Mouse (Mus musculus) MEL (cell line): ENCODE results near the gene Medag. TPM values are rescaled to one million over a fixed set of nuclear protein-coding genes. Genes with fewer than 3 reads are reported as not detected.

Experiments used
- DNase-seq: peaks from one replicate; pipeline ENCODE4 v3.0.0; 2011; ENCODE audit warnings: low read depth, low spot score
- H3K27ac ChIP-seq: 2 replicates; pipeline ENCODE4 v1.5.1; 2012; ENCODE audit warnings: low read depth, mild to moderate bottlenecking, control low read depth, low read length, moderate library complexity; ENCODE audit not compliant: control insufficient read depth
- H3K27me3 ChIP-seq, 2 experiments: fragments of 150-350 bp in 1 of 2; sonication (generic) in 1 of 2; 2 replicates each; pipeline ENCODE4 v1.6.1; 2012; ENCODE audit warnings: low read length in 2 of 2, mild to moderate bottlenecking in 2 of 2, improper control_type of control experiment in 1 of 2, moderate library complexity in 1 of 2; ENCODE audit not compliant: insufficient read depth in 2 of 2, control insufficient read depth in 1 of 2
- H3K36me3 ChIP-seq, 2 experiments: 2 replicates each; pipeline ENCODE4 v1.6.1; 2012 to 2014; ENCODE audit warnings: low read length in 2 of 2, improper control_type of control experiment in 1 of 2, inconsistent platforms in 1 of 2, mild to moderate bottlenecking in 1 of 2; ENCODE audit not compliant: insufficient read depth in 2 of 2, control insufficient read depth in 1 of 2
- H3K4me1 ChIP-seq, 2 experiments: fragments of 150-350 bp in 1 of 2; sonication (generic) in 1 of 2; 2 replicates each; pipeline ENCODE4 v1.6.1; 2012; ENCODE audit warnings: low read length in 2 of 2, improper control_type of control experiment in 1 of 2, mild to moderate bottlenecking in 1 of 2; ENCODE audit not compliant: insufficient read depth in 2 of 2, control insufficient read depth in 1 of 2
- H3K4me3 ChIP-seq, 2 experiments: fragments of 150-350 bp in 1 of 2; sonication (generic) in 1 of 2; 2 replicates each; pipeline ENCODE4 v1.5.1; 2012; ENCODE audit warnings: low read depth in 2 of 2, low read length in 2 of 2, mild to moderate bottlenecking in 2 of 2, moderate library complexity in 2 of 2, control low read depth in 1 of 2, improper control_type of control experiment in 1 of 2; ENCODE audit not compliant: control insufficient read depth in 1 of 2, insufficient read depth in 1 of 2
- H3K79me2 ChIP-seq: 2 replicates; pipeline ENCODE4 v1.6.1; 2012; ENCODE audit warnings: mild to moderate bottlenecking, low read length, moderate library complexity; ENCODE audit not compliant: control insufficient read depth, poor library complexity, insufficient read depth
- H3K9ac ChIP-seq: 2 replicates; pipeline ENCODE4 v1.6.1; 2012; ENCODE audit warnings: low read depth, mild to moderate bottlenecking, control low read depth, low read length, moderate library complexity; ENCODE audit not compliant: control insufficient read depth, poor library complexity, severe bottlenecking
- H3K9me3 ChIP-seq: fragments of 150-350 bp; sonication (generic); replicated peaks from 2 replicates; pipeline ENCODE4 v1.6.1; 2012; ENCODE audit warnings: mild to moderate bottlenecking, low read length, improper control_type of control experiment, moderate library complexity; ENCODE audit not compliant: insufficient read depth
- BHLHE40 ChIP-seq: IDR thresholded peaks from 2 replicates; pipeline ENCODE4 v1.6.1; 2012; ENCODE audit warnings: low read depth, mild to moderate bottlenecking, inconsistent platforms, low read length, improper control_type of control experiment, borderline replicate concordance
- CHD2 ChIP-seq: IDR thresholded peaks from 2 replicates; pipeline ENCODE4 v1.6.1; 2011; ENCODE audit warnings: low read length, improper control_type of control experiment
- ELF1 ChIP-seq: IDR thresholded peaks from 2 replicates; pipeline ENCODE4 v1.6.1; 2014; ENCODE audit warnings: low read depth, mild to moderate bottlenecking, inconsistent platforms, low read length, improper control_type of control experiment, moderate library complexity
- ETS1 ChIP-seq: IDR thresholded peaks from 2 replicates; pipeline ENCODE4 v1.6.1; 2012; ENCODE audit warnings: low read depth, mild to moderate bottlenecking, inconsistent platforms, low read length, improper control_type of control experiment, moderate library complexity
- GABPA ChIP-seq: IDR thresholded peaks from 2 replicates; pipeline ENCODE4 v1.6.1; 2012; ENCODE audit warnings: low read depth, mild to moderate bottlenecking, inconsistent platforms, low read length, improper control_type of control experiment, moderate library complexity
- GATA1 ChIP-seq: IDR thresholded peaks from 2 replicates; pipeline ENCODE4 v1.6.1; 2011; ENCODE audit warnings: low read depth, low read length, improper control_type of control experiment
- HCFC1 ChIP-seq: IDR thresholded peaks from 2 replicates; pipeline ENCODE4 v1.6.1; 2012; ENCODE audit warnings: low read depth, mild to moderate bottlenecking, inconsistent platforms, low read length, improper control_type of control experiment, moderate library complexity
- MAFK ChIP-seq: IDR thresholded peaks from 2 replicates; pipeline ENCODE4 v1.6.1; 2011; ENCODE audit warnings: low read depth, mild to moderate bottlenecking, low read length, improper control_type of control experiment, borderline replicate concordance
- MAZ ChIP-seq: IDR thresholded peaks from 2 replicates; pipeline ENCODE4 v1.6.1; 2012; ENCODE audit warnings: low read depth, mild to moderate bottlenecking, inconsistent platforms, low read length, improper control_type of control experiment
- MYB ChIP-seq: IDR thresholded peaks from 2 replicates; pipeline ENCODE4 v1.6.1; 2011; ENCODE audit warnings: mild to moderate bottlenecking, low read depth, low read length, improper control_type of control experiment
- MYC ChIP-seq: IDR thresholded peaks from 2 replicates; pipeline ENCODE4 v1.6.1; 2011; ENCODE audit warnings: low read depth, mild to moderate bottlenecking, low read length, improper control_type of control experiment, moderate library complexity
- NELFE ChIP-seq: IDR thresholded peaks from 2 replicates; pipeline ENCODE4 v1.6.1; 2011; ENCODE audit warnings: low read depth, low read length, improper control_type of control experiment
- POLR2AphosphoS5 ChIP-seq: IDR thresholded peaks from 2 replicates; pipeline ENCODE4 v1.6.1; 2012; ENCODE audit warnings: low read depth, borderline replicate concordance, mild to moderate bottlenecking, inconsistent platforms, low read length, moderate library complexity, mixed read lengths
- RAD21 ChIP-seq: IDR thresholded peaks from 2 replicates; pipeline ENCODE4 v1.6.1; 2011; ENCODE audit warnings: mild to moderate bottlenecking, low read depth, low read length, improper control_type of control experiment
- RCOR1 ChIP-seq: IDR thresholded peaks from 2 replicates; pipeline ENCODE4 v1.6.1; 2012; ENCODE audit warnings: low read depth, mild to moderate bottlenecking, inconsistent platforms, low read length, improper control_type of control experiment
- TAL1 ChIP-seq: IDR thresholded peaks from 2 replicates; pipeline ENCODE4 v1.6.1; 2012; ENCODE audit warnings: mild to moderate bottlenecking, inconsistent platforms, low read length, moderate library complexity, mixed read lengths
- TCF12 ChIP-seq: IDR thresholded peaks from 2 replicates; pipeline ENCODE4 v1.6.1; 2014; ENCODE audit warnings: low read depth, mild to moderate bottlenecking, inconsistent platforms, low read length, improper control_type of control experiment, moderate library complexity
- UBTF ChIP-seq: IDR thresholded peaks from 2 replicates; pipeline ENCODE4 v1.6.1; 2012; ENCODE audit warnings: low read depth, mild to moderate bottlenecking, inconsistent platforms, low read length, improper control_type of control experiment, moderate library complexity, borderline replicate concordance; ENCODE audit not compliant: insufficient read depth
- USF1 ChIP-seq: IDR thresholded peaks from 2 replicates; pipeline ENCODE4 v1.6.1; 2014; ENCODE audit warnings: low read depth, mild to moderate bottlenecking, inconsistent platforms, low read length, improper control_type of control experiment, moderate library complexity
- USF2 ChIP-seq, 2 experiments: IDR thresholded peaks; 2 replicates each; pipeline ENCODE4 v1.6.1; 2011 to 2012; ENCODE audit warnings: improper control_type of control experiment in 2 of 2, low read length in 2 of 2, borderline replicate concordance in 1 of 2, inconsistent platforms in 1 of 2, low read depth in 1 of 2, mild to moderate bottlenecking in 1 of 2; ENCODE audit not compliant: insufficient read depth in 1 of 2
- ZC3H11A ChIP-seq: IDR thresholded peaks from 2 replicates; pipeline ENCODE4 v1.6.1; 2012; ENCODE audit warnings: low read depth, mild to moderate bottlenecking, inconsistent platforms, low read length, improper control_type of control experiment
- ZNF384 ChIP-seq: IDR thresholded peaks from 2 replicates; pipeline ENCODE4 v1.6.1; 2012; ENCODE audit warnings: low read depth, mild to moderate bottlenecking, inconsistent platforms, low read length, improper control_type of control experiment
- polyA plus RNA-seq, 2 experiments: library from polyadenylated mRNA; stranded (reverse) in 1 of 2; unstranded in 1 of 2; fragments of >175 nt in 1 of 2; fragments of >200 nt in 1 of 2; gene quantifications; 2 replicates each; pipeline versions ENCODE4 v1.2.1 to v1.2.4; 2012; ENCODE audit warnings: low replicate concordance in 2 of 2, low read depth in 1 of 2; ENCODE audit not compliant: insufficient read length in 2 of 2, insufficient read depth in 1 of 2, missing spikeins in 1 of 2
- total RNA-seq: library from RNA; depleted of rRNA; stranded (reverse); fragments of 300-350 nt; gene quantifications from 2 replicates; pipeline ENCODE4 v1.2.3, GENCODE M21; 2012

Medag gene
- total and polyA plus RNA-seq, 3 experiments: not detected

DNA sequence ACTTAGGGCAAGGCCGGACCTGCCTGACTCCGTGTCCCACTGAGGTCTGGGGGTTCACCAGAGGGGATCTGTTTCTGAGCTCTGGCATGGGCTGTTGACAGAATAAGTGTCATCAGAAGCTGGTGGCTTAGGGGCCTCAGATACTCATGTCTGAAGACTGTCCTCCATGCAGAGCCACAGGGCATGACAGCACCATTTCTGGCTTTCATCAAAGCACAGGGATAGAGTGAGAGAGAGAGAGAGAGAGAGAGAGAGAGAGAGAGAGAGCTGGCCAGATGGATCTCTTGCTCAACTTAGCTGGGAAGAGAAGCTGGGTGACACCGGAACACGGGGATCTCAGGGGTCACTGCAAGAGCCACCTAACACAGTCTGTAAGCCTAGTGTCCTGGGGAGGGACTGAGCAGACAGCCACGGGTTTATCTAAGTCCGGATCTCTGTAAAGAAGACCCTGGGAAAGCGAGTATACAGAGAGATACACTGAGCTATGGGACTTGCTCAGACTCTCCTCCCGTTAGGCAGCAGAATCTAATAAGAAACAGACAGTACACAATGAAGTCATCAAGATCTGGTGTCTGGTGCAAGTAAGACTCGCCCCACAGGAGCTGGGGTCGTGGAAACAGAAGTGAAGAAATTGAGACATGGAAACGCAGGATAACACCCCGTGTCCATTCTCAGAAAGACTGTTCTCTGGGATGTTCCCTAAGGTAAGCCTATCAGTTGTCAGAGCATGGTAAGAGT lies 42.8 kb upstream of the Medag start:
- H3K4me3 ChIP-seq: no peak overlapping the region
- H3K27me3 ChIP-seq: peaks cover 0 to 4% of the 10 kb centered on the region in 2 experiments; a peak in 1 of 4 replicates
- H3K27ac ChIP-seq: no peak overlapping the region
- no peaks in the 10 kb centered on the region for H3K9me3 ChIP-seq
- H3K36me3 ChIP-seq: no peaks in the 10 kb centered on the region
- no peaks in the 10 kb centered on the region for H3K79me2 ChIP-seq
- no peak for TF ChIP-seq ETS1
- no peak for TF ChIP-seq HCFC1
- no peak for TF ChIP-seq RCOR1
- no peak for TF ChIP-seq ZC3H11A
- TF ChIP-seq RAD21: no peak
- no peak for TF ChIP-seq POLR2AphosphoS5
- no peak for TF ChIP-seq GATA1
- TF ChIP-seq CHD2: no peak
- no peak for TF ChIP-seq MAZ
- no peak for TF ChIP-seq MAFK
- TF ChIP-seq USF2 (IDR thresholded peaks at IDR 0.05; ENCODE audit: borderline replicate concordance in 1 of 2, insufficient read depth in 1 of 2, low read depth in 1 of 2, low read length in 2 of 2): no peak
- TF ChIP-seq USF1: no peak
- H3K9ac ChIP-seq: no peak overlapping the region
- no peak for DNase-seq
- H3K4me1 ChIP-seq: no peaks in the 10 kb centered on the region

DNA sequence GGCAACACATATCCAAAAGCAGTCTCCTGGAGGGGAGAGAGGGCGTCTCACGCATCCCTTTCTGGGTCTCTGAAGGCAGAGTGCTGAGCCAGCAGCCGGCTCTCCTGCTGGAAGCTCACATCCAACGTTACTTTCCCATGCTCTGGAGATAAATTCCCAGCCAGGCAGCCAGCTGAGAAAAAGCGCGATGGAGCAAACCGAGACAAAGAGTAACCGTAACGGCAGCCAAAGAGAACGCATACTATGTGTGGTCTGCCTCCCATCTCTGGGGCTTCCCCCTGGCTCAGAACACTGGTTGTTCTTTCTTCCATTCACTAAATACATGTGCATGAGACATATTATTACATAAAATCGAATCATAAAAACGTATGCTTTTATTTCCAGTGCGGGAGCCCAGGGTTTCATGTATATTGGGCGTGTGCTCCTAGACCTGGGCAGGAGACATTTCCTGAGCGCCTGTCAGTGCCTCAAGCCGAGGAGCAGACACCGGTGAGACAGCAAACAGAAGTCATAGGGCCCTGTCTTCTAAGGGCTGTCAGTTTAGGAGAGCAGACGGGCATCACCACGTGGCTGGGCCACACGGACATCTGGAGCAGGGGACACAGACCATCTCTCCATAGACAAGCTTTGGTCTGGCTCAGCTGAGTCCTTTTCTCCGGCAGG lies 42.0 kb upstream of the Medag start:
- no peak for DNase-seq
- no peaks in the 10 kb centered on the region for H3K79me2 ChIP-seq
- H3K9ac ChIP-seq: no peak overlapping the region
- no peak overlapping the region for H3K27ac ChIP-seq
- H3K4me3 ChIP-seq: no peak overlapping the region
- H3K4me1 ChIP-seq: peaks cover 0 to 7% of the 10 kb centered on the region in 2 experiments; a peak in 3 of 4 replicates
- no peaks in the 10 kb centered on the region for H3K9me3 ChIP-seq
- H3K27me3 ChIP-seq: peaks cover 0 to 4% of the 10 kb centered on the region in 2 experiments; a peak in 1 of 4 replicates
- H3K36me3 ChIP-seq: no peaks in the 10 kb centered on the region
- TF ChIP-seq GABPA: no peak
- no peak for TF ChIP-seq ELF1
- TF ChIP-seq TAL1: no peak
- no peak for TF ChIP-seq MYC
- no peak for TF ChIP-seq MYB
- no peak for TF ChIP-seq ZNF384
- TF ChIP-seq UBTF: no peak
- no peak for TF ChIP-seq TCF12
- no peak for TF ChIP-seq NELFE
- TF ChIP-seq BHLHE40: no peak
- no peak for TF ChIP-seq RAD21
- TF ChIP-seq, all 39 proteins: peak for 0
